Mouse (Mus musculus) left cerebral cortex, adult 8-10 months (tissue): ENCODE results near the gene Prss50. TPM values are rescaled to one million over a fixed set of nuclear protein-coding genes. Genes with fewer than 3 reads are reported as not detected.

ENCODE experiments used
- DNase-seq, 2 experiments: peaks; one replicate each; pipeline ENCODE4 v3.0.0; 2022; ENCODE audit warnings: low spot score in 2 of 2
- total RNA-seq, 4 experiments: library from RNA; stranded (reverse); gene quantifications; 2 replicates each; pipeline ENCODE4 v1.2.4; 2022

Prss50 gene
- total RNA-seq, 4 experiments from 2014 or later, result 0.95 to 2.3 (median 1.9) TPM

DNA sequence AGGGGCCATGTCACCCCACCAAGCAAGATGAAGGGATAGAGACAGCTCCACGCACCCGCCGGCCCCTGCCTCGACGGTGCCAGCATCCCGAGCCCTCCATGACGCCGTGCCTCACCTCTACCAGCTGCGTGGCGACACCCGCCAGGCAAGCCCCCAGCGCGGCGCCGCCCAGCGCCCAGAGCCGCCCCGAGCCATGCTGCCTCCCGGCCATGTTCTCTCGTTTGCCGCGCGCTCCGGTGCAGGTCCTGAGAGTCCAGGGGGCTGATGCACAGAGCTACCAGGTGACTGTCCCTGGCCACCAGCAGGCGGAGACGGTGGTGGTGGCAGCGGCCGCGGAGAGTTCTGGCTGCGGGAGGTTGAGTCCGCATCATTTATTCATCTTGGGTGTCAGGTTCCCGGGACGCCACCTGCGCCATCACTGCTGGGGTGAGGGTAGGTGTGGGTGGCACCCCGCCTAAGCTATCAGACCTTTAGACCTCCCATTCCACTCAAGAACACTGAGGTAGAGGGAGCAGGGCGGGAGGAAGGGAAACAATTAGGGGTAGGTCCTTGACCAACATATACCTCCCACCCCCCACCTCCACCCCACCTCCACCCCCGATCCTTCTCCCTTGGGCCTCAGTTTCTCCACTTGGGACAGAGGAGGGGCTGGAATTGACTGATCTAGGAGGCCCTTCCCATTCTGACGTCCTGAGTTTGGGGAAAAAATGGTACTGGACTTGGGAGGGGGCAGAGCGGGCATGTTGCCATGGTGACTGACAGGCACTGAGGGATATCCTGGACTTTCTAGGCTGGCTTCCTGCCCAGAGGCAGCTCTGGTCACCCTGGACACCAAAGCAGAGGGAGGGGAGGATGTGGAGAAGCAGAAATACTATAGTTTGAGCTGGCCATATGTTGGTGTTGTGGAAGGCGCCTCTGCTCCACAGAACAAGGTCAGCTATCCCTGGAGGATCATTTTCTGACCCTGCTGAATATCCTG is 16.2 kb downstream of the Prss50 start:
- peak in 1 of 2 experiments; percentile 45 for DNase-seq

- no peak for DNase-seq
Observed at GRCm38 (mm10) chr9:110874660-110875191, 17.0 kb downstream of the Prss50 start.

GRCm38 (mm10) chr9:110875288-110875695 is 17.5 kb downstream of the Prss50 start:
- no peak for DNase-seq

- no peak for DNase-seq
Observed at GRCm38 (mm10) chr9:110877353-110877752, 19.6 kb downstream of the Prss50 start.

DNA sequence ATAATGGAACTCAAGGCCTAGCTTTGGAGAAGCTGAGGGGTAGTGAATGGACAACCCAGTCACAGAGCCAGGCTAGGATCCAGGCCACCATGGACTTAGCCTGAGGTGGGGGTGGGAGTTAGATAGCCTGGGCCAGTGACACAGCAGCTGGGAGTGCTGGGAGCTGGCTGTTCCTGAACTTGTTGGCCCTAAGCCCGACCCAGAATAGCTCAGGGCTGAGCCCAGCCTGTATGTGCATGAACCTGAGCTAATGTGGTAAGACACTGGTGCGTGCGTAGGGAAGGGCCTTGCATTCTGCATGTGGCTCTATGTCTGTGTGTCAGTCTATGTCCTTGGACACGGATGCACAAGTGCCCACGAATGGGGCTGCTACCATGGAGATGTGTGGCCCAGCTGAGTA is 20.1 kb downstream of the Prss50 start:
- DNase-seq, result peak in 1 of 2 experiments; percentile 31

DNA sequence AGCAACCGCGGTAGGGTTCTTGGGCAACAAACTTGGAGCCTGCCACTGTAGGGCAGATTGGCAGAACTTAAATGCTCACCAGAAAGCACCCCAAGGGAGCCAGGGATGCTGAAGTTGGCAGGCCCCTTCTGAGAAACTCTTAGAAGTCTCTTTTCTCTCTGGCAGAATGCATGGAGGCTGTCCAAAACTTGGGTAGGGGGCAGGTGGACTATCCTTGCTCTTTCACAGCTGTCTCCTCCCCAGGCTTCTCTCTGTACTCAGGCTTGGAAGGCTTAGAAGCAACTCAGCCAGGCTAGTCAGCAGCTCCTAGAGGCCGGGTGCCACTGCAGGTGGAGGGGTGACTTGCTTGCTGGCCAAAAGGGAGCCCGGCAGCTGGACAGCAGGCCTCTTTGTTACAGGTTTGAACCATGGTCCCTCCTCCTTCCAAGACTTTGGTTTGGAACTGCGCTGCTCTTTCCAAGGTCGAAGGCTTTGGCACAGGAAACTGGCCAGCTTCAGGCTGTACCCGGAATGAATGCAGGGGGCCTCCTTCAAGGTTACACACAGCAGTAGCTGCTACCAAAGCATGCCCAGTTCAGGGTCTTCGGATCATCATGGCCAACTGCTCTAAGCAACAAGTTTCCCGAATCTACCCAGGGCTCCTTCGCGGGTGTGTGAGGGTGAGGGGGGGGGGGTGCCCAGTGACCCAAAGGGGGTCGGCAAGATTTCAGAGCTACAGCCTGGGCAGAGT is 21.6 kb downstream of the Prss50 start, which contains the start of gene Als2cl:
TSS of gene Als2cl (plus strand) at position 680 of the 730 bp plus-strand sequence.
- DNase-seq, result peak in 1 of 2 experiments; percentile 48

DNA sequence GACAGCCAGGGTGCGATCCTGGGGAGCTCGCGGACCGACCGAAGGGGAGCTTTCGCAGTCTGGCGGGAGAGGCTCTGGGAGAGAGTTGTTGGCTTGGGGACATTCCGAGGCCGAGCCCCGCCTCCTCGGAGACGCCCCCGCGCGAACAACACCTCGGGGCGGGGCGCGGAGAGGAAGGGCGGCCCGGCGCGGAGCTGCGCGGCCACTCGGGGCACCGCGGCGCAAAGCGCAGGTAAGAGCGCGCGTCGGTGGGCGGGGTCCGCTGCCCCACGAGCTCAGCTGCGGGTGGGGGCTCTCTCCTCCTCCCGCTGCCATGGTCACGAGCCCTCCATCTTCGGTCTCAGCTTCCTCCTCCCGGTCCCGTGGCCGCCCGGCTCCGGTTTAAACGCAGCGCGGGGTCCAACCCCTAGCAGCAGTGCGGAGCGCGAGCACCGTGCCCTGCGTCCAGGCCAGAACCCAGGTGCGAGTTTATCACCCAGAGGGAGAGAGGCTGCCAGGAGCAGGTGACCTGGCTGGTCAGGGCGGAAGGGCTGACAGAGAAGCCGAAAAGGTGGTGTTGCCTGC is 22.3 kb downstream of the Prss50 start, which contains the start of gene Tmie:
TSS of gene Tmie (minus strand) at position 116 of the 564 bp plus-strand sequence.
- DNase-seq, result peak in 1 of 2 experiments; percentile 36

- DNase-seq, result no peak
Observed at GRCm38 (mm10) chr9:110880772-110881171, 23.0 kb downstream of the Prss50 start.

DNA sequence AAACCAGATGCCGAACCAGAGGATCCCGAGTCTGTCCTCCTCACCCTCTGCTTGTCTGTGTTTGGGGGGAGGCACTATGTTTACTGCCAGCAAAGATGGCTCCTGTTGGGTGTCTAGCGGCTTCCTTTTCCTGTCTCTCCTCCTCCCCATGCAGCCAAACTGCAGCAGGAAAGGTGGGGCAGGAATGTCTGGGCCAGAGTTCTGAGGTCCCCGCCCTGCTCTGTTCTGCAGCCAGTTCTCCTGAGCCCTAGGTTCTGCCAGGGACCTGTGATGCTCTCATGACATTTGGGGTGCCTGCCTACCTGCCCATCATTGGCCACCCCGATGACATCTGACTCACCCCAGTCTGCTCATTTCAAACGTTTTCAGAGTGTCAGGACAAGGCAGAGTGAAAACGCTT is 24.2 kb downstream of the Prss50 start:
- no peak for DNase-seq

GRCm38 (mm10) chr9:110887388-110888303 is 29.9 kb downstream of the Prss50 start:
- DNase-seq, result no peak

GRCm38 (mm10) chr9:110888935-110889334 is 31.2 kb downstream of the Prss50 start:
- DNase-seq, result no peak

DNA sequence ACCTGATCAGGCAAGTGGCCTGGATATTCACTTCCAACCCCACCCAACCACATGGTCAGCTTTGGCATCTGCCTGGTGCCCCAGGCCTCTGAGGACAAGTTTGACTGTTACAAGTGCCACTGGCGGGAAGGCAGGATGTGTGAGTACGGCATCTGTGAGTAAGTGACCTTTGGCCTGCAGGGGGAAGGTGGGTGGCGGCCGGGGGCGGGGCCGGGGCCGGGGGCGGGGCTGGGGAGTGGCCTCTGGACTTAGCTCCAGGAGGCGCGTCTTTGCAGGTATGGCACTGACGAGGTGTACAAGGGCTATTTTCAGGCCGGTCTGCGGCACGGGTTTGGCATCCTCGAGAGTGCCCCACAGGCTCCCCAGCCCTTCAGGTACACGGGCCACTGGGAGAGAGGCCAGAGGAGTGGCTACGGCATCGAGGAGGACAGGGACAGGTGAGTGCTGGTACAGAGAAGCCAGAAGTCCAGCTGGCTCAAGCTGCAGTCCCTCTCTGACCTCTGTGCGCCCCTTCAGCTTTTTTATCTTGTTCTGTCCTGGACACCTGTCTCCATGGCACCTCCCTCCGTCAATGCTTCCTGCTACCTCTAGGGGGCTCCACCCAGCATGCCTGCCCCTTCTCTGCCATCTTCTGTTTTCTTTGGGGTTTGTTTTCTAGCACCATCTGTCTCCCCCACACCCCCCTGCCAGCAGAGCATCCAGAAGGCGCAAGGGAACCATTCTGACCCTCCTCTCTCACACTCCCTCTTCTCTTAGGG is 32.4 kb downstream of the Prss50 start:
- DNase-seq, result no peak

GRCm38 (mm10) chr9:110891077-110891828 is 33.5 kb downstream of the Prss50 start:
- no peak for DNase-seq

GRCm38 (mm10) chr9:110892552-110892951 is 34.8 kb downstream of the Prss50 start:
- no peak for DNase-seq

DNA sequence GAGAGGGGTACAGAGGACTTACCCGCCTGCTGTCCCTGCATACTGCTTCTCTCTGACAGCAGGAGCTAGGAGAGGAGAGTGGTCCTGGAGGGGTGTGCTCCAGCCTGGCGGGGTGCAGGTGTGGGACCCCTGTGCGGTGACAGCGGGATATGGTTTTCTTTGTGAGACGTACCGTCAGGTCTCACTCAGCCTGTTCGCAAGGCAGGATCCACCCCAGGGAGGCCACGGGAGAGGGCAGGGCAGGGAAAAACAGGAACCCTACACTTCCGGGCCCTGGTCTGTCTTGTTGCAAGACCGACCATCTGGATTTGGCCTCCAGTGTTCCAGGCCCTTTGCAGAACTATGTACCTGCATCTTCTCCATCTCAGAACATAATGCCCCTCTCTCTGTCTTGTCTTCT is 35.7 kb downstream of the Prss50 start:
- DNase-seq, result no peak

DNA sequence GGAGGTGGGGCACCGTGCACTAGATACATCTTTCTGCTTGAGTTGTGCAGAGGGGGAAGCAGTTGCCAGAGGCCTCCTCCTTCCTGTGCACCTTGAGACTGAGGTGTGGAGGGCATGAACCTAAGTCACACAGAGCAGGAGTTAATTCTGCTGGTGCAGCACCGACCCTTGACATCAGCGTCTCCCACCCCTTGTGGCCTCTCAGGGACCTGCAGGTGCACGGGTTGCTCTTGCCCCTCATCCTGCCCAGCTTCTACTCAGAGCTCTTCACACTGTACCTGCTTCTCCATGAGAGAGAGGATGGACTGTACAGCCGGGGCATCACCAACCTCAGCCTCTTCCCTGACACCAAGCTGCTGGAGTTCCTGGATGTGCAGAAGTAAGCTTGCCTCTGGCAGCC is 37.7 kb downstream of the Prss50 start:
- no peak for DNase-seq

DNA sequence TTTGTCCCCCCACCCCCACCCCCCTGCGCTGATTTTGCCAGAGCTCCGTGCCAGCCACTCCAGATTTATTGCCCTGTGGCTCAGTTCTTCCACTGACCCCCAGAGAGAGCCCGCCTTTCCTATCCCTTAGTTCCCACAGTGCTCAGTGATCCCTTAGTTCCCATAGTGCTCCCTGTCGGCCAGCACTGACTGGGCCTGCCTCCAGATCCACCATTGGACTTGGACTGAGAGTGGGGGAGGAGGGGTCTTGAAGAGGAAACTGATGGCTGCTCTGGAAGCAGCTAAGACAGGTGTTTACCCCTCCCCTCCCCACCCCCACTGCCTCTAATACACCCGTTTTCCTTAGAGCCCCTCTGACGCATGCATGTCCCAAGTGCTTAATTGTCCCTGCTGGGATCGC is 38.2 kb downstream of the Prss50 start:
- DNase-seq, result no peak

GRCm38 (mm10) chr9:110896595-110896994 is 38.8 kb downstream of the Prss50 start:
- DNase-seq, result no peak

DNA sequence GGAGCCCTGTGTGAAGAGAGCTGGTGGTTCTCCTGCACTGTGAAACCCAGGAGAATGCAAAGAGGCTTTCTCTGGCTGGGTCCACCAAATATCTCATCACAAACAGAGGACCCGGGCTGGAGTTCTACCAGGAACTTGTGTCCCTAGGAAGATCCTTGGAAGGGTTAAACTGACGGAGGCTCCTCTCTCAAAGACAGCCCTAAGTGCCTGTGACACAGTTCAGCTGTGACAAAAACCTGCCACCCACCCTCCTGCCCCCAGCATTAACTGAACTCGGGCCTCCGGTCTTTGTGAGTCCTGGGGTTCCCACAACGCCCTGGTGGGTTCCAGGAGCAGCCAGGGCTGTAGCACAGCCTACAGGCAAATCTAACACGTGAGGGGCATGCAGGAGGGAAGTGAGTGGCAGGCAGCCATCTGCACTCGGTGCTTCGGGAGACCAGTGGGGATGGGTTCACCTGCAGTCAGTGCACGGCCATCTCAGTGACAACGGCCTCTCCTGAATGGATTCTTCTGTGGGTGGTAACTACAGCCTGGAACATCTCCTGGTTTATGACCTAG is 41.8 kb downstream of the Prss50 start:
- DNase-seq, result no peak
